Mouse (Mus musculus) liver, postnatal 0 days (tissue): ENCODE measurements around the gene Gm21988. TPM values are rescaled to one million over a fixed set of nuclear protein-coding genes. Genes with fewer than 3 reads are reported as not detected.

Experiments used
- ATAC-seq: fragments of 200-750 bp; cut with Nextera tagmentation; 2 replicates; pipeline ENCODE4 v1.8.0; 2017; ENCODE audit warnings: mild to moderate bottlenecking, moderate library complexity
- DNase-seq: peaks from one replicate; pipeline ENCODE4 v3.0.0-alpha.2; 2016
- H3K27ac ChIP-seq: fragments of 300-500 bp; sonication (generic); 2 replicates; pipeline ENCODE4 v1.5.1; 2014; ENCODE audit warnings: antibody characterized with exemption, moderate library complexity, mild to moderate bottlenecking, low read depth
- H3K27me3 ChIP-seq: fragments of 300-500 bp; sonication (generic); 2 replicates; pipeline ENCODE4 v1.6.1; 2014; ENCODE audit warnings: low read length, control low read depth, mixed read lengths; ENCODE audit not compliant: insufficient read depth
- H3K36me3 ChIP-seq: fragments of 300-500 bp; sonication (generic); replicated peaks from 2 replicates; pipeline ENCODE4 v1.6.1; 2014; ENCODE audit warnings: mild to moderate bottlenecking, control low read depth, low read length, moderate library complexity, mixed read lengths; ENCODE audit not compliant: insufficient read depth
- H3K4me1 ChIP-seq: fragments of 300-500 bp; sonication (generic); 2 replicates; pipeline ENCODE4 v1.6.1; 2014; ENCODE audit warnings: antibody characterized with exemption, mild to moderate bottlenecking, control low read depth; ENCODE audit not compliant: insufficient read depth
- H3K4me2 ChIP-seq: fragments of 300-500 bp; sonication (generic); 2 replicates; pipeline ENCODE4 v1.6.1; 2014; ENCODE audit warnings: low read depth, mild to moderate bottlenecking, low read length, moderate library complexity, mixed read lengths
- H3K4me3 ChIP-seq: fragments of 300-500 bp; sonication (generic); 2 replicates; pipeline ENCODE4 v1.5.1; 2014; ENCODE audit warnings: low read depth, low read length
- H3K9ac ChIP-seq: fragments of 300-500 bp; sonication (generic); replicated peaks from 2 replicates; pipeline ENCODE4 v1.6.1; 2014; ENCODE audit warnings: mild to moderate bottlenecking, moderate library complexity
- H3K9me3 ChIP-seq: fragments of 300-500 bp; sonication (generic); 2 replicates; pipeline ENCODE4 v1.6.1; 2016; ENCODE audit warnings: mild to moderate bottlenecking, control low read depth, low read length, mixed read lengths
- CTCF ChIP-seq: sonication (generic); IDR thresholded peaks from 2 replicates; pipeline ENCODE4 v1.5.1; 2016; ENCODE audit warnings: antibody characterized with exemption, low read depth
- EP300 ChIP-seq: IDR thresholded peaks from 2 replicates; pipeline ENCODE4 v1.6.1; 2016; ENCODE audit warnings: antibody characterized with exemption, low read depth, mild to moderate bottlenecking
- WGBS: fragments of 180-500 bp; shearing (Covaris S2); extraction: QIAGEN DNeasy Blood & Tissue Kit; methylation state at CpG from one replicate; pipeline ENCODE4 v1.1.7; 2014; ENCODE audit not compliant: insufficient replicate concordance; 5-methylcytosine and 5-hydroxymethylcytosine counted together
- polyA plus RNA-seq: library from polyadenylated mRNA; unstranded; fragments of >200 nt; fragmentation: Nextera tagmentation; extraction: Ambion mirVana; gene quantifications from 2 replicates; pipeline ENCODE4 v1.2.1, GENCODE M21; 2015

Gm21988 gene
- polyA plus RNA-seq, 1 experiment from 2014 or later: 5.8 TPM

GRCm38 (mm10) chr11:70233016-70233415, 6.6 kb downstream of the Gm21988 start:
- DNase-seq: no peak
- H3K27ac ChIP-seq: no peak overlapping the region
- H3K9me3 ChIP-seq: no peaks in the 10 kb centered on the region
- TF ChIP-seq EP300 (no peak), CTCF (no peak)
- peaks cover 11% of the 10 kb centered on the region; the same call in 1 of the 2 replicates for H3K36me3 ChIP-seq
- 50% methylated on average over 8 of the region's 8 CpGs for WGBS
- peaks cover 21% of the 10 kb centered on the region for H3K27me3 ChIP-seq
- H3K4me3 ChIP-seq: no peak overlapping the region
- peaks cover 28% of the 10 kb centered on the region for H3K4me1 ChIP-seq
- no peak for ATAC-seq
- H3K9ac ChIP-seq: no peak overlapping the region
- H3K4me2 ChIP-seq: no peak overlapping the region

GRCm38 (mm10) chr11:70232546-70232945, 7.1 kb downstream of the Gm21988 start:
- Histone ChIP-seq H3K4me1 (peaks cover 28% of the 10 kb centered on the region), H3K36me3 (peaks cover 11% of the 10 kb centered on the region; the same call in 1 of the 2 replicates), H3K9me3 (no peaks in the 10 kb centered on the region), H3K4me2 (peak overlapping the region; percentile 63), H3K4me3 (peak overlapping the region; percentile 8; the same call in 1 of the 2 replicates), H3K9ac (0 out of 2 replicates have a peak overlapping the region, but pooled peaks have one; percentile 26), H3K27me3 (peaks cover 26% of the 10 kb centered on the region), H3K27ac (no peak overlapping the region)
- DNase-seq (no peak), ATAC-seq (no peak)
- no peak for TF ChIP-seq CTCF
- TF ChIP-seq EP300: no peak
- WGBS: 30% methylated on average over 10 of the region's 10 CpGs

GRCm38 (mm10) chr11:70230239-70230727, 9.3 kb downstream of the Gm21988 start:
- Histone ChIP-seq H3K4me2 (peak overlapping the region; percentile 77), H3K4me3 (peak overlapping the region; percentile 50), H3K9ac (peak overlapping the region; percentile 17; the same call in 1 of the 2 replicates), H3K9me3 (no peaks in the 10 kb centered on the region), H3K27ac (peak overlapping the region; percentile 70; the same call in 1 of the 2 replicates), H3K4me1 (peaks cover 28% of the 10 kb centered on the region), H3K36me3 (peaks cover 5% of the 10 kb centered on the region; the same call in 1 of the 2 replicates), H3K27me3 (peaks cover 41% of the 10 kb centered on the region)
- no peak for TF ChIP-seq EP300
- peak; percentile 99 for TF ChIP-seq CTCF
- ATAC-seq (peak; percentile 71), DNase-seq (peak; percentile 91)
- under 1% methylated on average over 32 of the region's 32 CpGs for WGBS

- Histone ChIP-seq H3K27ac (peak within 1 kb of the TSS; percentile 70), H3K36me3 (no peaks in the 10 kb centered on the region), H3K9me3 (no peaks in the 10 kb centered on the region), H3K4me3 (peak within 1 kb of the TSS; percentile 50), H3K4me2 (peak within 1 kb of the TSS; percentile 77), H3K4me1 (peaks cover 28% of the 10 kb centered on the region), H3K27me3 (peaks cover 46% of the 10 kb centered on the region), H3K9ac (peak within 1 kb of the TSS; percentile 54)
- WGBS: 3% methylated on average over 39 of the region's 39 CpGs
- peak; percentile 3; the same call in 1 of the 2 replicates for ATAC-seq
- TF ChIP-seq CTCF (no peak), EP300 (no peak)
- no peak for DNase-seq
These were observed 10.2 kb downstream of the Gm21988 start, which contains the start of gene Bcl6b for GRCm38 (mm10) chr11:70229260-70230010. Gene Bcl6b, minus strand, starts transcription at chr11:70229798.

GRCm38 (mm10) chr11:70228828-70229227, 10.8 kb downstream of the Gm21988 start:
- Histone ChIP-seq H3K27ac (peak overlapping the region; percentile 70), H3K9me3 (no peaks in the 10 kb centered on the region), H3K4me1 (peaks cover 28% of the 10 kb centered on the region), H3K4me3 (peak overlapping the region; percentile 50), H3K9ac (peak overlapping the region; percentile 54; the same call in 1 of the 2 replicates), H3K36me3 (no peaks in the 10 kb centered on the region), H3K27me3 (peaks cover 46% of the 10 kb centered on the region), H3K4me2 (peak overlapping the region; percentile 77)
- DNase-seq (peak; percentile 87), ATAC-seq (peak; percentile 65)
- TF ChIP-seq CTCF (no peak; the same call in 1 of the 2 replicates), EP300 (no peak)
- 2% methylated on average over 19 of the region's 19 CpGs for WGBS

GRCm38 (mm10) chr11:70227661-70228245, 11.9 kb downstream of the Gm21988 start:
- 76% methylated on average over 4 of the region's 4 CpGs for WGBS
- ATAC-seq: no peak
- no peak overlapping the region for H3K4me3 ChIP-seq
- no peak overlapping the region for H3K27ac ChIP-seq
- H3K36me3 ChIP-seq: no peaks in the 10 kb centered on the region
- H3K9me3 ChIP-seq: no peaks in the 10 kb centered on the region
- H3K27me3 ChIP-seq: peaks cover 46% of the 10 kb centered on the region
- H3K4me1 ChIP-seq: peaks cover 32% of the 10 kb centered on the region
- TF ChIP-seq CTCF: no peak
- TF ChIP-seq EP300: no peak
- no peak overlapping the region for H3K9ac ChIP-seq
- peak overlapping the region; percentile 77 for H3K4me2 ChIP-seq
- no peak for DNase-seq
